Mouse (Mus musculus): ENCODE measurements around the gene Lmod1. TPM values are rescaled to one million over a fixed set of nuclear protein-coding genes. Genes with fewer than 3 reads are reported as not detected.

Lmod1 gene
- not detected in 2 replicates for polyA plus RNA-seq (2012; ENCODE audit: low replicate concordance)

DNA sequence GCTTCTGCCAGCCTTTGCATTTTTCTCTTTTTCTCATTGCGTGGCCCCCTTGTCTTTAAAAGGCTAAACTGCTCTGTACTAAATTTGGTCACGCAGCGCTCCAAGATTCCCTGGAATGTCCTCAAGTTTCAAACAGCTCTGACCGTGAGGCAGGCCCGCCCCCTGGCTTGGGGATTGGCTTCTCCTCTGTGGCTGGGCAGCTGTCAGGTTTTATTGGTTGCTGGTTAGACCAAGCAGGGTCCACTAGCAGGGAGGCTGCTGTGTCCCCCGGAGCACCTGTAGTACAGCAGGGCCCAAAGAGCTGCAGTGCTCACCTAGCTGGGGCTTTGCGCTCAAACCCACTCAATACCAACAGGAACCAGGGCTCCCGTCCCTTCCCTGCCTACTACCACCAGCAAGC lies at the start of gene Lmod1:
TSS of gene Lmod1 (plus strand) at position 237 of the 400 bp plus-strand sequence.

DNA sequence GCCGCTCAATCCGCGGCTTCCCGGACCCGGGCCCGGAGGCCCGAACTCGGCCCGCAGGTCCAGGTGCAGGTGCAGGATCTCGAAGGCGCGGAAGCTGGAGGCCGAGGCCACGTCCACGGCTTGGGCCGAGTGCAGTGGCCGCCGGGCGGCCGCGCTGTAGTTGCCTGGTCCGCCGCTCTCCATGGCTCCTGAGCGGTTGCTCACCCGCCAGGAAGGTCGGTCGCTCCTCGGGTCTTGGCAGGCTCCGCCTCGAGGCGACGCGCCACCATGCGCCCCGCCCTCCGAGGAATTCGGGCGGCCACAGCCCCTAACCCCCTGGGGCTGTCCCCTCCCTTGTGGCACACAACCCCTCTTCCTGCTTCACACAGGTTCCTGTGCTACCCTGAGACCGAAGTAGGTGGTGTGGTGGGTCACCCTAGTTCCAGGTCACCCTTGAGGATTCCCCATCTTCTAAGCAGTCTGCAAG lies 40.7 kb upstream of the Lmod1 start, which contains the start of gene Rnpep:
TSS of gene Rnpep (minus strand) at position 259 of the 466 bp plus-strand sequence.

DNA sequence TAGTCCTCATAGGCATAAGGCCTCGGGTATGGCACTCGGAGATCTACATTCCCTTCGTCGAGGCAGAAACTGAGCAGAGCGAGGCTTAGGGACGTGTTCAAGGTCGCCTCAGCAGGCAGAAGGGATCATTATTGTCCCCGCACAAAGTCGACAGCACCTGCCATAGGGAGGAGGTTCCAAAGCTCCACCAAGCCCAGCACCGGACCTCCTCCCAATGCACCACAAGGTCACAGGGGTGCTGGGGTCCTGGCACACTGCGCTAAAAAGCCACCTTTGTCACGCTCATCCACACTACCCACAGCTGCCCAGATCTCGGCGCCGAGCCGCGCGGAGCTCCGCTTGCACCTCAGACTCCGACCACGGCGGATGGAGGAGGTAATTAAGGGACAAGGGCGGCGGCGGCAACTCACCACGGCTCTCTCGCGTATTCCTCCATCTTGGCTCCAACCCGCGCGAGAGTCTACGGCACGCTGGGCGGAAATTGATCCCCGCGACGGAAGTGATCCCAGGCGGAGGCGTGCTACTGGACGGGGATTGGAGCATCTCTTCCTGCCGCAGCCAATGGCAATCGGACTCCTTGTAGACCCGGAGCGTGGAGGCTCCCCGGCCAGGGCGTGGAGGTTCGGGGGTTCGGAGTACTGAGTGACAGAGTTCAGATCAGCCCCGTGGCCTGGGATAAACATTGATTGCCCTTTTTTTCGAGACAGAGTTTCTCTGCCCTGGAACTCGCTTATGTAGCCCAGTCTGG lies 11.1 kb upstream of the Lmod1 start, which contains the start of gene Timm17a:
TSS of gene Timm17a (minus strand) at position 495 of the 748 bp plus-strand sequence.

DNA sequence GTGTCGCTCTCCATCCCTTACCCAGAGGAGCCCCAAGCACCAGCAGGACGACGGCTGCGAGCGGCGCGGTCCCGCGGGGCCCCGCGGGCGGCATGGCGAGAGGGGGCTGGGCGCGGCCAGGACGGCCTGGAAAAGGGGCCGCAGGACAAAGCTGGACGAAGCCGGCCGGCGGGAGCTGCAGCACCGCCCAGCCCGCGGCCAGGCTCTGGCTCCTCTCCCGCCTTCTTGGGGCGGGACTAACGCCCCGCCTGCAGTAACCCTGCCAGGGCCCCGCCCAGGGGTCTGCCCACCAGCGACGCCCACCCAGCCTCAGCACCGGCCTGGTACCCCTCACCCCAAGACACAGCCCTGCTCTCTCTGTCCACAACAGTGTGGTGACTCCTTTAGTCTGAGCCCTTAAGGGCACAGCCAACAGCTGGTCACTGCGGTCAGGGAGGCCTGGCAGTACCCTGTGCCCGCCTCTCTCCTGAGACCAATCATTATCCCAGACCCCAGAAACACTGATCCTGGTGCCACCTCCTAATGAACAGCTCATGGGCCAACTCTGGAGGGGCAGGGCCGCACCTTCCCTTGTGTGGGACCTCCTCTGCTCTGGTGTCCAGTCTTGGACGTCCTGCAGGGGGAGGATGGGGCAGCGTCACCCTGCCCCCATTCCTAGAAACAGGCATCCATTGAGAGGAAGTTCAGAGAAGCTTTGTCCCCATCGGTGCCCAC lies 50.4 kb downstream of the Lmod1 start, which contains the start of gene Shisa4:
TSS of gene Shisa4 (minus strand) at position 370 of the 714 bp plus-strand sequence.

Other genes with a start within 250 kb of the Lmod1 start
- gene Lgr6, start 219.5 kb upstream of the Lmod1 start, polyA plus RNA-seq (2012; ENCODE audit: low replicate concordance) = 0.04 TPM in 1 of 2 replicates, not detected in the other
- 63.6 and 82.9 TPM in 2 replicates for gene Ptpn7, start 192.1 kb upstream of the Lmod1 start, polyA plus RNA-seq (2012; ENCODE audit: low replicate concordance)
- 116 and 131 TPM in 2 replicates for gene Arl8a, start 178.0 kb upstream of the Lmod1 start, polyA plus RNA-seq (2012; ENCODE audit: low replicate concordance)
- gene Gpr37l1, start 157.1 kb upstream of the Lmod1 start, polyA plus RNA-seq (2012; ENCODE audit: low replicate concordance) = not detected in 2 replicates
- gene Elf3, start 66.2 kb upstream of the Lmod1 start, polyA plus RNA-seq (2012; ENCODE audit: low replicate concordance) = 0.06 TPM in 1 of 2 replicates, not detected in the other
- gene Rnpep, start 40.7 kb upstream of the Lmod1 start, polyA plus RNA-seq (2012; ENCODE audit: low replicate concordance) = 36.5 and 52.8 TPM in 2 replicates
- gene Timm17a, start 11.0 kb upstream of the Lmod1 start, polyA plus RNA-seq (2012; ENCODE audit: low replicate concordance) = 1.4 and 2.3 TPM in 2 replicates
- 0.47 and 0.56 TPM in 2 replicates for gene Shisa4, start 50.4 kb downstream of the Lmod1 start, polyA plus RNA-seq (2012; ENCODE audit: low replicate concordance)
- gene Ipo9, start 105.7 kb downstream of the Lmod1 start, polyA plus RNA-seq (2012; ENCODE audit: low replicate concordance) = 10.3 and 12.4 TPM in 2 replicates